9 mouse cellular contexts compared by ENCODE assay signal in the genomic region with DNA sequence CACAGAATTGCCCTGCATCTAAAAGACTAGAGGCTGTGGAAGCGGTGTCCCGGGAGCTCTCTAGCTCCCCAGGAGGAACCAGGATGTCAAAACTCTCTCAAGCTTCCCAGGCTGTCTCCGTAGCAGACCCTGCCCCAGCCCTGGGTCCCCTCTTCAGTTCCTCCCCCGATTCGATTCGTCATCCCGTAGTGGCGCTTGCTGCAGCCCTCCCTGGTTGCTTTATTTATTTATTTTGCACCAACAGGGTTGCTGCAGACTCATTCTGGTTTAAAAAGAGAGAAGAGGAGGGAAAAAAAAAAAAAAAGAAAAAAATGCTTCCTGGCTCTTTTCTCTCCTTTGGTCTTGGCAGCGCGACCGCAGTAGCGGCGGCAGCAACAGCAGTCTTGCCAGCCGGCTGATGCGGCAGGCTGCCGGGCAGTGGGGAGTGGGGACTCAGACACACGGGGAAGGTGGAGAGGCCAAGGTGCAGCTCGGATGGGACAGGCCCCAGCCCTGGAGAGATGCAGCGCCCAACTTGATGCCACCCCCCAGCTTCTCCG. TPM values are rescaled to one million over a fixed set of nuclear protein-coding genes. Genes with fewer than 3 reads are reported as not detected.
DNase-seq lines count a peak whose midpoint lies in the region; ATAC-seq and TF ChIP-seq lines count a peak whose summit lies in the region.
"Had no signal": no experiment of that assay in that cellular context is flagged by ENCODE, and none has a peak within 500 bp of the region (broad histone marks: within the 10 kb centered on the region; RNA-seq: fewer than 3 reads in every experiment).

No protein-coding gene starts in this region.

- no peaks in the 10 kb centered on the region for H3K36me3 ChIP-seq in heart, postnatal 0 days (replicated peaks; ENCODE audit: control insufficient read depth, insufficient read depth, low read length)
- H3K36me3 ChIP-seq in liver, embryonic 13.5 days, result no peaks in the 10 kb centered on the region

- peak overlapping the region; percentile 26 for H3K9ac ChIP-seq in heart, postnatal 0 days (replicated peaks; ENCODE audit: low read depth, low read length)
- no peak overlapping the region for H3K9ac ChIP-seq in liver, embryonic 13.5 days

- peak overlapping the region; percentile 55 for H3K4me2 ChIP-seq in heart, postnatal 0 days (ENCODE audit: low read depth, low read length)
- H3K4me2 ChIP-seq in liver, embryonic 13.5 days, result peak overlapping the region; percentile 36

- no peak overlapping the region for H3K27ac ChIP-seq in heart, postnatal 0 days (ENCODE audit: low read depth)
- no peak overlapping the region for H3K27ac ChIP-seq in liver, embryonic 13.5 days

- peak; percentile 36 to 46 for DNase-seq in cerebellum, adult 18-20 months
- no peak for DNase-seq in cerebellum, adult 11 months
- peak; percentile 15 for DNase-seq in ovary, postnatal 14 days (ENCODE audit: low spot score)
- DNase-seq in ovary, postnatal 36 days (ENCODE audit: low spot score), result no peak
- DNase-seq in heart, postnatal 0 days (ENCODE audit: low spot score), result peak; percentile 31
- DNase-seq in liver, embryonic 13.5 days, result no peak
- DNase-seq in right cerebral cortex, postnatal 4 days, result peak; percentile 47
- DNase-seq in urinary bladder, postnatal 4 days (ENCODE audit: low spot score in 2 of 2), result no peak

- no peak for ATAC-seq in heart, postnatal 0 days (ENCODE audit: insufficient read depth, low read depth)
- no peak for ATAC-seq in liver, embryonic 13.5 days (ENCODE audit: low read depth)

- TF ChIP-seq CTCF in heart, postnatal 0 days (IDR thresholded peaks at IDR 0.05; ENCODE audit: low read depth), result no peak

- peaks cover 62% of the 10 kb centered on the region for H3K27me3 ChIP-seq in heart, postnatal 0 days (ENCODE audit: control insufficient read depth, insufficient read depth, low read length)
- H3K27me3 ChIP-seq in liver, embryonic 13.5 days, result peaks cover 76% of the 10 kb centered on the region

- H3K4me3 ChIP-seq in heart, postnatal 0 days (ENCODE audit: low read depth, low read length), result peak overlapping the region; percentile 34
- H3K4me3 ChIP-seq in liver, embryonic 13.5 days (replicated peaks), result no peak overlapping the region

- 1% methylated on average over 20 of the region's 20 CpGs for WGBS in heart, postnatal 0 days
- 4% methylated on average over 20 of the region's 20 CpGs for WGBS in liver, embryonic 13.5 days (ENCODE audit: insufficient replicate concordance)

- no peak for TF ChIP-seq EP300 in heart, postnatal 0 days (IDR thresholded peaks at IDR 0.05; ENCODE audit: low read depth)

- peaks cover 4% of the 10 kb centered on the region; the same call in 1 of the 2 replicates for H3K4me1 ChIP-seq in heart, postnatal 0 days (ENCODE audit: control insufficient read depth, insufficient read depth)
- no peaks in the 10 kb centered on the region for H3K4me1 ChIP-seq in liver, embryonic 13.5 days (replicated peaks)

- no peaks in the 10 kb centered on the region for H3K9me3 ChIP-seq in heart, postnatal 0 days (replicated peaks; ENCODE audit: control insufficient read depth, low read length)
- H3K9me3 ChIP-seq in liver, embryonic 13.5 days (replicated peaks), result no peaks in the 10 kb centered on the region

RNA-seq across cellular contexts. Expression of gene Lingo4, which starts 0.7 kb away (rescaled TPM):
- total RNA-seq in heart, postnatal 0 days (2014; rRNA removed; ENCODE audit: low replicate concordance), result not detected in 2 replicates
- polyA plus RNA-seq in heart, postnatal 0 days (2015; fragmentation: Nextera tagmentation; extraction: Ambion mirVana), result 0.19 and 0.25 TPM in 2 replicates
- polyA plus RNA-seq in liver, embryonic 13.5 days (2015; fragmentation: Nextera tagmentation; extraction: Ambion mirVana), result 0.03 and 0.06 TPM in 2 replicates

RNA-seq across cellular contexts. Expression of gene Tdrkh, which starts 14.1 kb away (rescaled TPM):
- 0.34 and 6.5 TPM in 2 replicates for total RNA-seq in heart, postnatal 0 days (2014; rRNA removed; ENCODE audit: low replicate concordance)
- 7.5 and 7.7 TPM in 2 replicates for polyA plus RNA-seq in heart, postnatal 0 days (2015; fragmentation: Nextera tagmentation; extraction: Ambion mirVana)
- 9.5 and 13.9 TPM in 2 replicates for polyA plus RNA-seq in liver, embryonic 13.5 days (2015; fragmentation: Nextera tagmentation; extraction: Ambion mirVana)

RNA-seq across cellular contexts. Expression of gene Rorc, which starts 26.4 kb away (rescaled TPM):
- total RNA-seq in heart, postnatal 0 days (2014; rRNA removed; ENCODE audit: low replicate concordance), result 37.2 and 55.0 TPM in 2 replicates
- 13.5 and 17.1 TPM in 2 replicates for polyA plus RNA-seq in heart, postnatal 0 days (2015; fragmentation: Nextera tagmentation; extraction: Ambion mirVana)
- polyA plus RNA-seq in liver, embryonic 13.5 days (2015; fragmentation: Nextera tagmentation; extraction: Ambion mirVana), result 0.58 and 0.65 TPM in 2 replicates

RNA-seq across cellular contexts. Expression of gene C2cd4d, which starts 36.8 kb away (rescaled TPM):
- total RNA-seq in heart, postnatal 0 days (2014; rRNA removed; ENCODE audit: low replicate concordance), result not detected in 2 replicates
- 0.15 and 0.30 TPM in 2 replicates for polyA plus RNA-seq in heart, postnatal 0 days (2015; fragmentation: Nextera tagmentation; extraction: Ambion mirVana)
- 0.22 TPM in 1 of 2 replicates, not detected in the other for polyA plus RNA-seq in liver, embryonic 13.5 days (2015; fragmentation: Nextera tagmentation; extraction: Ambion mirVana)
- polyA plus RNA-seq: C2C12 had no signal

RNA-seq across cellular contexts. Expression of gene Mrpl9, which starts 44.1 kb away (rescaled TPM):
- total RNA-seq in heart, postnatal 0 days (2014; rRNA removed; ENCODE audit: low replicate concordance), result 83.0 and 85.1 TPM in 2 replicates
- polyA plus RNA-seq in heart, postnatal 0 days (2015; fragmentation: Nextera tagmentation; extraction: Ambion mirVana), result 67.4 and 68.7 TPM in 2 replicates
- 47.5 and 52.5 TPM in 2 replicates for polyA plus RNA-seq in liver, embryonic 13.5 days (2015; fragmentation: Nextera tagmentation; extraction: Ambion mirVana)

Comparison
In these comparisons a context has a peak if more than half of its experiments do, and no peak if none do; other contexts are left out.
1. DNase-seq: peak in cerebellum, adult 18-20 months (2 of 2), ovary, postnatal 14 days (single experiment), heart, postnatal 0 days (single experiment) and right cerebral cortex, postnatal 4 days (single experiment); none in cerebellum, adult 11 months (single experiment), ovary, postnatal 36 days (single experiment), liver, embryonic 13.5 days (single experiment) and urinary bladder, postnatal 4 days (0 of 2).